Mouse (Mus musculus): ENCODE results near the gene Kmt5c.
A peak's percentile ranks its signal among the peaks of the same experiment; 100 is the strongest.

Kmt5c gene

GRCm38 (mm10) chr7:4746326-4746980, 6.5 kb downstream of the Kmt5c start:
- no peak for DNase-seq (ENCODE audit: low spot score)

DNA sequence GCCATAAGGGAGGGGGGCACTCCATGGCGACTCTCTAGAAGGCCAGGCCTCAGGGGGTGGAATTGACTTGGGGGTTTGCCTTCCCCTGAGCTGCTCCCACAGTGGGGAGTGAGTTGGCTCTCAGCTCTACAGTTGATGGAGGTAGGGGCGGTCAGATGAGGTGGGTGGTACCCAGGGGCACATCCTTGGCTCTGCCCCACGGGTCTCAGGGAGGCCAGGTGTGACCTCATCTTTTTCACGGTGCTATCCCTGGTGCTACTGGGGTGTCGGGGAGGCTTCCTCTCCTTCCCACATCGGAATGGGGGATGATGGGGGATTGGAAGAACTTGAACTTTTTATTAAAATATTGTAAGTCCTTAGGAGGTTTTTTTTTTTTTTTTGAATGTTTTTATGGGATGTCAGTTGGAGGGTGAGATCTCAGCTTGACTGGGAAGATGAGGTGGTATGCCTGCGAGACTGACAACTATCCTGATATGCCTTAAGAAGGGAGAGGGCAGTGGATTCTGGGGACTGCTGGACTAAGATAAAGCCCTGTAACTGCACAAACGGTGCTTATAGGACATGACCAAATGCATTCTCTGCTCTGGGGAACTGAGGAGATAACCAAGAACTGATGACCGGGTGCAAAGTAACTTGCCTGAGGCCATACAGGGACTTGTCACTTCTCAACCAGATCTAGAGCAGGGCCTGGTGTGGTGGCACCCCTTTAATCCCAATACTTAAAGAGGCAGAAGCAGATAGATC, 7.4 kb downstream of the Kmt5c start:
- no peak for DNase-seq (ENCODE audit: low spot score)

GRCm38 (mm10) chr7:4748321-4748720, 8.4 kb downstream of the Kmt5c start:
- no peak for DNase-seq (ENCODE audit: low spot score)

GRCm38 (mm10) chr7:4749169-4749568, 9.3 kb downstream of the Kmt5c start:
- DNase-seq (ENCODE audit: low spot score), result no peak

GRCm38 (mm10) chr7:4751971-4752820, 12.3 kb downstream of the Kmt5c start:
- DNase-seq (ENCODE audit: low spot score), result peak; percentile 70

DNA sequence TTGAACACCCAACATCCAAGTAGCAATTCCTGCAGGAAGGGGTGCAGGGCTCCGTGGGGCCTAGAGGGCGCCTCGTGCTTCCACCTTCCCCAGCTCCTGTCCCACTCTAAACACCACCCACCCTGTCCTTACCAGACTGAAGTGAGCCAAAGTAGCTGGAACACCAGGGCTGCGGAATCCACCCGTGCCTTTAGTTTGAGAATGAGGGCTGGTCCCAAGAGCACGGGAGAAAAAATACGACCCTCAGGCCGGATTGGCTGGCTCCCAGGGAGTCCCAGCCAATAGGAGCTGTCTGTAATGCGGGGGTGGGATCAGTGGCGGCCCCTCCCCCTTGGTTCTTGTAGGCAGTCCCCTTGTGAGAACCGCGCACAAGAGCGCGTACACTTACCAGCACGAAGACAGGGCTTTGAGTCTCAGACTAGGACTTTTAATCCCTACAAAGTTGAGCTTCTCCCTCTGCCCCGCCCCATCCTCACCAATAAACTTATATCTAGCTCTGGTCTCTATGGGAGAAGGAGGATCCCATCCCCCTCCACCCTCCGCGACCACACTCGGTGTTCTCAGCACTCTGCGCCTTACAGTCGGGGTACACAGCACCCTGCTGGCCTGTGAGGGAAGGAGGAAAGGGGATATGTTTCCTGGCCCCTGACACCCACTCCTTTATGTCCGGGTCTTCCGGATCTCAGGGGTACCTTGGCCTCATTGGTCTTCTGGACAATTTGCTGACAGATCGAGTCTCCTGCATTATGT, 13.1 kb downstream of the Kmt5c start, which contains the start of gene Cox6b2:
Cox6b2 (minus strand) TSS at position 274 of the 750 bp plus-strand sequence.
- peak; percentile 96 for DNase-seq (ENCODE audit: low spot score)

- DNase-seq (ENCODE audit: low spot score), result no peak
Observed at GRCm38 (mm10) chr7:4759670-4760069, 19.8 kb downstream of the Kmt5c start.

- no peak for DNase-seq (ENCODE audit: low spot score)
Observed at GRCm38 (mm10) chr7:4764946-4765710, 25.2 kb downstream of the Kmt5c start.

DNA sequence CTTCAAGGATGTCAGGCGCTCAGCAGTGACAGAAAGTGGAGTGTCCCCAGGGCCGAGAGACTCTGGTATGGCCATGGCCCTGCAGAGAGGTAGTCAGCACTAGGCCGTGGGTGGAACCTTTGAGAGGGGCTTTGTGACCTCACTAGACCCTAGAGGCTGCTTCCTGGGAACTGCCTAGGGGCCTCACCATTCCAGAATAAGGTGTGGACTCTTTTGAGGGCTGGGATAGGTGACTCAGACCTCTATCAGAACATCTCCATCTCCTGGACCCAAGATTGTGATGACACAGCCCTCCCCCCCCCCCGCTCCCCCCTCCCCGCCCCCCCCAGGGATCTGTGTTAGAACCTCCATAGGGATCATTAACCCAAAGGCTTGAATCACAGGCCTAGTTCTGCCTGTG, 31.3 kb downstream of the Kmt5c start, which contains the start of gene Fam71e2:
Fam71e2 (minus strand) TSS at position 101 of the 400 bp plus-strand sequence.
- no peak for DNase-seq (ENCODE audit: low spot score)

GRCm38 (mm10) chr7:4776131-4776530, 36.2 kb downstream of the Kmt5c start:
- no peak for DNase-seq (ENCODE audit: low spot score)

GRCm38 (mm10) chr7:4776861-4777830, 37.2 kb downstream of the Kmt5c start:
- DNase-seq (ENCODE audit: low spot score), result peak; percentile 89

GRCm38 (mm10) chr7:4777851-4778637, 38.1 kb downstream of the Kmt5c start:
- DNase-seq (ENCODE audit: low spot score), result no peak

GRCm38 (mm10) chr7:4779921-4780320, 40.0 kb downstream of the Kmt5c start:
- no peak for DNase-seq (ENCODE audit: low spot score)

DNA sequence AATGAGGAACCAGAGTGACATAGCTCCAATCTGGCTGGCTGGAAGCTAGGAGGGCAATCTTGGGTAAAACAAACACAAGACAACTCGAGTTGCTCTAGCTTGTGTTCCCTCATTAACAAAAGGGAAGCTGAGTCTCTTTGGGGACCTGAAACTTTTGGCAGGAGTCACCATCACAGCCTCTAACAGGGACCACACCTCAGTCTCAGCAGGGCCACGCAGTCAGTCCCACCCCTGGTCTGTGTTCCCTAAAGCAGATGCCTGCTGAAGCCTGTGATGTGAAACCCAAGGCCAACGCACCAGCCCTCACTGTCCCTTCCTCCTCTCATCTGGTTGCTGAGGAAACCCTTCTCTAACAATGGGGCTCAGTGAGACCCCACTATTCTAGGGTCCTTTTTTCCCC, 42.2 kb downstream of the Kmt5c start:
- no peak for DNase-seq (ENCODE audit: low spot score)

GRCm38 (mm10) chr7:4782759-4783158, 42.8 kb downstream of the Kmt5c start, which contains the start of the genes Il11 and Tmem190:
Il11 (minus strand) TSS chr7:4782859.
Tmem190 (plus strand) TSS chr7:4782937.
- no peak for DNase-seq (ENCODE audit: low spot score)

DNA sequence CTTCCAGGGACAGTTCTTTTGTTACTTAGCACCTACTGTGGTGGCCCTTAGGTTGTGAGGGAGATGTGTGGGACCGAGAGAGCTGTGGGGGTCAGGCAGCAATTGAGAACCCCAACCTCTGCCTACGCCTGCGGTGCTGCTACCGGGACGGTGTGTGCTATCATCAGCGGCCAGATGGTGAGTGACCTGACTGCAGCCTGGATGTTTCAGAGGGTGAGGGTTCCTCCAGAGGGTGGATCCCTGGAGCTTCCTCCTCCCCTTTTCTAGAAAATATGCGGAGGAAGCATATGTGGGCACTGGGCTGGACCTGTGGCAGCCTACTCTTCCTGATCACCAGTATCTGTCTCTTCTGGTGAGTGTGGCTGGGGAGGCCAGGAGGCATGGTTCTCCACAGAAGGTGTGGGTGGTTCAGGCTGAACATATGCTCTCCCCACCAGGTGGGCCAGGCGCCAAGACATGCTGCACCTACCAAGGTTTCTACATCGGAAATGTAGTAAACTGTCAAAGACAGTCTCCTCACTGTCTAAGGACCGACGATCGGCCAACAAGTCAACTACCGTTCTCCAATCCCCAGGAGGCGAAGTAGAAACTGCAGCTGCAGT, 43.9 kb downstream of the Kmt5c start:
- no peak for DNase-seq (ENCODE audit: low spot score)

GRCm38 (mm10) chr7:4788499-4789435, 48.9 kb downstream of the Kmt5c start:
- peak; percentile 74 for DNase-seq (ENCODE audit: low spot score)
